ENCODE assay signal across 8 mouse cellular contexts in genomic region chr8:70629574-70630531, GRCm38 (mm10). TPM values are rescaled to one million over a fixed set of nuclear protein-coding genes. Genes with fewer than 3 reads are reported as not detected.
DNase-seq lines count a peak whose midpoint lies in the region; ATAC-seq lines count a peak whose summit lies in the region.

No protein-coding gene starts in this region.

- H3K4me2 ChIP-seq in heart, embryonic 14.5 days (ENCODE audit: low read length): peak overlapping the region; percentile 69
- peak overlapping the region; percentile 89 for H3K4me2 ChIP-seq in liver, embryonic 13.5 days
- peak overlapping the region; percentile 67 for H3K4me2 ChIP-seq in stomach, embryonic 14.5 days (replicated peaks; ENCODE audit: low read depth, low read length)

- WGBS in heart, embryonic 14.5 days: 2% methylated on average over 60 of the region's 60 CpGs
- WGBS in liver, embryonic 13.5 days (ENCODE audit: insufficient replicate concordance): under 1% methylated on average over 60 of the region's 60 CpGs
- 1% methylated on average over 60 of the region's 60 CpGs for whole genome bisulfite sequencing in stomach, embryonic 14.5 days

- H3K27me3 ChIP-seq in heart, embryonic 14.5 days (ENCODE audit: control insufficient read depth, insufficient read depth, low read length): no peaks in the 10 kb centered on the region
- H3K27me3 ChIP-seq in liver, embryonic 13.5 days: peaks cover 10% of the 10 kb centered on the region
- H3K27me3 ChIP-seq in stomach, embryonic 14.5 days (ENCODE audit: control insufficient read depth, insufficient read depth, low read length): no peaks in the 10 kb centered on the region

- no peaks in the 10 kb centered on the region for H3K9me3 ChIP-seq in heart, embryonic 14.5 days (ENCODE audit: control insufficient read depth, low read length)
- no peaks in the 10 kb centered on the region for H3K9me3 ChIP-seq in liver, embryonic 13.5 days (replicated peaks)
- H3K9me3 ChIP-seq in stomach, embryonic 14.5 days (ENCODE audit: control insufficient read depth, low read depth, low read length): no peaks in the 10 kb centered on the region

- H3K36me3 ChIP-seq in heart, embryonic 14.5 days (ENCODE audit: control insufficient read depth, insufficient read depth, low read length): no peaks in the 10 kb centered on the region
- H3K36me3 ChIP-seq in liver, embryonic 13.5 days: no peaks in the 10 kb centered on the region
- no peaks in the 10 kb centered on the region for H3K36me3 ChIP-seq in stomach, embryonic 14.5 days (ENCODE audit: control insufficient read depth, insufficient read depth, low read length)

- peak overlapping the region; percentile 65 for H3K4me3 ChIP-seq in brown adipose tissue, adult 24 weeks (ENCODE audit: insufficient read depth, low read depth, low read length)
- peak overlapping the region; percentile 34 to 45 for H3K4me3 ChIP-seq in heart, embryonic 14.5 days (ENCODE audit: control insufficient read depth in 1 of 2, insufficient read depth in 1 of 2, low read depth in 1 of 2, low read length in 2 of 2)
- peak overlapping the region; percentile 65 for H3K4me3 ChIP-seq in liver, embryonic 13.5 days (replicated peaks)
- H3K4me3 ChIP-seq in stomach, embryonic 14.5 days (ENCODE audit: low read depth, low read length): peak overlapping the region; percentile 33

- DNase-seq in CD4-positive, CD25-positive, alpha-beta regulatory T cell, adult 2 months (ENCODE audit: low read depth, low spot score): peak; percentile 96
- peak; percentile 73 for DNase-seq in fibroblast of lung, adult 2 months (ENCODE audit: low read depth)
- peak; percentile 91 for DNase-seq in kidney, postnatal 14 days
- peak; percentile 81 for DNase-seq in liver, embryonic 13.5 days
- peak; percentile 88 to 94 for DNase-seq in natural killer cell, adult 2 months (ENCODE audit: low spot score in 2 of 2)

- peak; percentile 86 for ATAC-seq in heart, embryonic 14.5 days (ENCODE audit: insufficient number of reproducible peaks, insufficient read depth, low FRiP score, low read depth)
- peak; percentile 78 for ATAC-seq in liver, embryonic 13.5 days (ENCODE audit: low read depth)
- ATAC-seq in stomach, embryonic 14.5 days (ENCODE audit: insufficient number of reproducible peaks, insufficient read depth, low FRiP score, low read depth): peak; percentile 90

- H3K4me1 ChIP-seq in brown adipose tissue, adult 24 weeks (ENCODE audit: control insufficient read depth, insufficient read depth, insufficient read length, low read length): peaks cover 15% of the 10 kb centered on the region
- H3K4me1 ChIP-seq in heart, embryonic 14.5 days (ENCODE audit: control insufficient read depth in 2 of 2, insufficient read depth in 2 of 2, low read length in 2 of 2): peaks cover 34 to 46% of the 10 kb centered on the region in 2 experiments
- H3K4me1 ChIP-seq in liver, embryonic 13.5 days (replicated peaks): peaks cover 58% of the 10 kb centered on the region
- peaks cover 24% of the 10 kb centered on the region for H3K4me1 ChIP-seq in stomach, embryonic 14.5 days (ENCODE audit: control insufficient read depth, insufficient read depth, low read length)

- H3K9ac ChIP-seq in heart, embryonic 14.5 days (ENCODE audit: low read length): peak overlapping the region; percentile 66
- peak overlapping the region; percentile 70 for H3K9ac ChIP-seq in liver, embryonic 13.5 days
- H3K9ac ChIP-seq in stomach, embryonic 14.5 days (replicated peaks; ENCODE audit: low read depth, low read length): peak overlapping the region; percentile 28

- H3K27ac ChIP-seq in brown adipose tissue, adult 24 weeks (replicated peaks; ENCODE audit: low read depth, low read length): peak overlapping the region; percentile 84
- peak overlapping the region; percentile 50 to 75 for H3K27ac ChIP-seq in heart, embryonic 14.5 days (replicated peaks in 1 of 2; ENCODE audit: control insufficient read depth in 1 of 2, insufficient read depth in 1 of 2, low read depth in 2 of 2, low read length in 2 of 2)
- peak overlapping the region; percentile 85 for H3K27ac ChIP-seq in liver, embryonic 13.5 days
- H3K27ac ChIP-seq in stomach, embryonic 14.5 days (ENCODE audit: low read length): 0 out of 2 replicates have a peak overlapping the region, but pooled peaks have one; percentile 33

RNA-seq across cellular contexts. Expression of gene Gdf15, which starts 2.4 kb away (rescaled TPM):
- 1.7 TPM in 2 replicates for polyA plus RNA-seq in brown adipose tissue, adult 24 weeks (2012; ENCODE audit: insufficient read depth, insufficient read length, missing spikeins)
- 1.1 TPM in 2 replicates for polyA plus RNA-seq in heart, embryonic 14.5 days (2014; fragmentation: Nextera tagmentation; extraction: Ambion mirVana)
- polyA plus RNA-seq in liver, embryonic 13.5 days (2015; fragmentation: Nextera tagmentation; extraction: Ambion mirVana): 3.9 and 4.1 TPM in 2 replicates
- 0.17 and 0.24 TPM in 2 replicates for polyA plus RNA-seq in stomach, embryonic 14.5 days (2014; fragmentation: Nextera tagmentation; extraction: Ambion mirVana)

RNA-seq across cellular contexts. Expression of gene Lrrc25, which starts 13.9 kb away (rescaled TPM):
- 2.0 TPM in 2 replicates for polyA plus RNA-seq in brown adipose tissue, adult 24 weeks (2012; ENCODE audit: insufficient read depth, insufficient read length, missing spikeins)
- polyA plus RNA-seq in heart, embryonic 14.5 days (2014; fragmentation: Nextera tagmentation; extraction: Ambion mirVana): 1.3 and 3.2 TPM in 2 replicates
- 5.4 and 5.6 TPM in 2 replicates for polyA plus RNA-seq in liver, embryonic 13.5 days (2015; fragmentation: Nextera tagmentation; extraction: Ambion mirVana)
- polyA plus RNA-seq in stomach, embryonic 14.5 days (2014; fragmentation: Nextera tagmentation; extraction: Ambion mirVana): 1.9 and 2.9 TPM in 2 replicates

RNA-seq across cellular contexts. Expression of gene Ssbp4, which starts 21.2 kb away (rescaled TPM):
- polyA plus RNA-seq in brown adipose tissue, adult 24 weeks (2012; ENCODE audit: insufficient read depth, insufficient read length, missing spikeins): 29.6 and 45.0 TPM in 2 replicates
- 83.7 and 85.8 TPM in 2 replicates for polyA plus RNA-seq in heart, embryonic 14.5 days (2014; fragmentation: Nextera tagmentation; extraction: Ambion mirVana)
- 54.2 and 62.4 TPM in 2 replicates for polyA plus RNA-seq in liver, embryonic 13.5 days (2015; fragmentation: Nextera tagmentation; extraction: Ambion mirVana)
- polyA plus RNA-seq in stomach, embryonic 14.5 days (2014; fragmentation: Nextera tagmentation; extraction: Ambion mirVana): 121 and 122 TPM in 2 replicates

RNA-seq across cellular contexts. Expression of gene Pgpep1, which starts 30.3 kb away (rescaled TPM):
- polyA plus RNA-seq in brown adipose tissue, adult 24 weeks (2012; ENCODE audit: insufficient read depth, insufficient read length, missing spikeins): 31.0 and 37.7 TPM in 2 replicates
- 39.7 and 46.6 TPM in 2 replicates for polyA plus RNA-seq in heart, embryonic 14.5 days (2014; fragmentation: Nextera tagmentation; extraction: Ambion mirVana)
- 17.9 and 19.5 TPM in 2 replicates for polyA plus RNA-seq in liver, embryonic 13.5 days (2015; fragmentation: Nextera tagmentation; extraction: Ambion mirVana)
- 67.7 and 70.8 TPM in 2 replicates for polyA plus RNA-seq in stomach, embryonic 14.5 days (2014; fragmentation: Nextera tagmentation; extraction: Ambion mirVana)

RNA-seq across cellular contexts. Expression of gene Isyna1, which starts 35.7 kb away (rescaled TPM):
- 7.7 and 17.4 TPM in 2 replicates for polyA plus RNA-seq in brown adipose tissue, adult 24 weeks (2012; ENCODE audit: insufficient read depth, insufficient read length, missing spikeins)
- polyA plus RNA-seq in heart, embryonic 14.5 days (2014; fragmentation: Nextera tagmentation; extraction: Ambion mirVana): 59.5 and 69.8 TPM in 2 replicates
- polyA plus RNA-seq in liver, embryonic 13.5 days (2015; fragmentation: Nextera tagmentation; extraction: Ambion mirVana): 82.8 and 84.9 TPM in 2 replicates
- 81.3 and 82.4 TPM in 2 replicates for polyA plus RNA-seq in stomach, embryonic 14.5 days (2014; fragmentation: Nextera tagmentation; extraction: Ambion mirVana)

Comparison
In these comparisons a context has a peak if more than half of its experiments do, and no peak if none do; other contexts are left out.
1. Peak in every context shown above with its lines: DNase-seq, ATAC-seq, H3K4me3 ChIP-seq and H3K27ac ChIP-seq.
2. H3K27ac ChIP-seq: peak in every context shown above with its lines; median percentile 85 in liver, embryonic 13.5 days; 84 in brown adipose tissue, adult 24 weeks; 62 in heart, embryonic 14.5 days; 33 in stomach, embryonic 14.5 days.